Mouse (Mus musculus) heart, embryonic 14.5 days (tissue): ENCODE measurements around the gene Pld1. TPM values are rescaled to one million over a fixed set of nuclear protein-coding genes. Genes with fewer than 3 reads are reported as not detected.

Experiments used
- ATAC-seq: fragments of 200-750 bp; cut with Nextera tagmentation; 2 replicates; pipeline ENCODE4 v1.8.0; 2017; ENCODE audit warnings: low read depth, moderate TSS enrichment; ENCODE audit not compliant: insufficient number of reproducible peaks, insufficient read depth, low FRiP score
- H3K27ac ChIP-seq, 2 experiments: fragments of 200-500 bp in 1 of 2; fragments of 300-500 bp in 1 of 2; sonication (generic) in 1 of 2; replicated peaks in 1 of 2; 2 replicates each; pipeline ENCODE4 v1.5.1; 2012 to 2014; ENCODE audit warnings: low read depth in 2 of 2, low read length in 2 of 2, control low read depth in 1 of 2, mild to moderate bottlenecking in 1 of 2, mixed read lengths in 1 of 2; ENCODE audit not compliant: control insufficient read depth in 1 of 2, insufficient read depth in 1 of 2
- H3K27me3 ChIP-seq: fragments of 300-500 bp; sonication (generic); 2 replicates; pipeline ENCODE4 v1.6.1; 2014; ENCODE audit warnings: mild to moderate bottlenecking, low read length, control low read depth; ENCODE audit not compliant: control insufficient read depth, insufficient read depth
- H3K36me3 ChIP-seq: fragments of 300-500 bp; sonication (generic); 2 replicates; pipeline ENCODE4 v1.6.1; 2014; ENCODE audit warnings: mild to moderate bottlenecking, control low read depth, low read length, mixed read lengths; ENCODE audit not compliant: control insufficient read depth, insufficient read depth
- H3K4me1 ChIP-seq, 2 experiments: fragments of 200-500 bp in 1 of 2; fragments of 300-500 bp in 1 of 2; sonication (generic) in 1 of 2; 2 replicates each; pipeline ENCODE4 v1.6.1; 2012 to 2014; ENCODE audit warnings: low read length in 2 of 2, control low read depth in 1 of 2, mixed read lengths in 1 of 2; ENCODE audit not compliant: control insufficient read depth in 2 of 2, insufficient read depth in 2 of 2
- H3K4me2 ChIP-seq: fragments of 300-500 bp; sonication (generic); 2 replicates; pipeline ENCODE4 v1.6.1; 2014; ENCODE audit warnings: mild to moderate bottlenecking, low read length
- H3K4me3 ChIP-seq, 2 experiments: fragments of 200-500 bp in 1 of 2; fragments of 300-500 bp in 1 of 2; sonication (generic) in 1 of 2; 2 replicates each; pipeline ENCODE4 v1.5.1; 2012 to 2014; ENCODE audit warnings: low read length in 2 of 2, mild to moderate bottlenecking in 2 of 2, control low read depth in 1 of 2, low read depth in 1 of 2, moderate library complexity in 1 of 2; ENCODE audit not compliant: control insufficient read depth in 1 of 2, insufficient read depth in 1 of 2
- H3K9ac ChIP-seq: fragments of 300-500 bp; sonication (generic); 2 replicates; pipeline ENCODE4 v1.6.1; 2014; ENCODE audit warnings: mild to moderate bottlenecking, low read length
- H3K9me3 ChIP-seq: fragments of 300-500 bp; sonication (generic); 2 replicates; pipeline ENCODE4 v1.6.1; 2016; ENCODE audit warnings: low read length, control low read depth; ENCODE audit not compliant: control insufficient read depth
- WGBS: fragments of 180-500 bp; shearing (Covaris S2); extraction: QIAGEN DNeasy Blood & Tissue Kit; methylation state at CpG from one replicate; pipeline ENCODE4 v1.1.7; 2014; 5-methylcytosine and 5-hydroxymethylcytosine counted together
- polyA plus RNA-seq: library from polyadenylated mRNA; unstranded; fragments of >200 nt; fragmentation: Nextera tagmentation; extraction: Ambion mirVana; gene quantifications from 2 replicates; pipeline ENCODE4 v1.2.1, GENCODE M21; 2014

Pld1 gene
- polyA plus RNA-seq, 1 experiment from 2014 or later, result 9.0 TPM

DNA sequence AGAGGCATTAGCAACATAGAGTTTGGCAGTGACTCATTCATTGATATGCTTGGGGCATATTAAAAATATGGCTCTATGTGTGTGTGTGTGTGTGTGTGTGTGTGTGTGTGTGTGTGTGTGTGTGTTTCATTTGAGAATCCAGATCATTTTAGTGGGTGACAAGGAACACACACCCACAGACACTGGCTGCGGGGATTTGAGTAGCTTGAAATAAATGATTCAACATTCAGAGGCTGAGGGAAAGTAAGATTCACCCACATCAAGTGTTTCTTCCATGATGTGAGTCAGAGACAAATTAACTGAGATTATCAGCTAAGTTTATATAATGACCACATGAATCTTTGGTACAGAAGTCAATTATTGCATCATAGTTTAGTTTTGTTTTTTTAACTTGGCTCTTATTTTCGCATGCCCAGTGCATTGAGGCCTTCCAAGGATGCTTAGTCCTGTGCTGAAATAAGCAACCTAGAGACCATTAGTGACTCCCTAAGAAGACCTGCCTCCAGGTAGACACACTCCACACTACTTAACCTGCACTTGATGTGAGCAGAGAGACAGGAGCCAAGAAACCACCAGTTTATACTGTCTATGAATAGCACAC lies 211.3 kb downstream of the Pld1 start:
- H3K4me1 ChIP-seq, result no peaks in the 10 kb centered on the region
- H3K9me3 ChIP-seq, result 0 out of 2 replicates have a peak, but pooled peaks cover 2% of the 10 kb centered on the region
- H3K4me2 ChIP-seq, result no peak overlapping the region
- H3K9ac ChIP-seq, result no peak overlapping the region
- 97% methylated on average over 2 of the region's 2 CpGs for WGBS
- no peak for ATAC-seq
- no peak overlapping the region for H3K27ac ChIP-seq
- no peaks in the 10 kb centered on the region for H3K27me3 ChIP-seq
- H3K4me3 ChIP-seq, result no peak overlapping the region
- H3K36me3 ChIP-seq, result no peaks in the 10 kb centered on the region

DNA sequence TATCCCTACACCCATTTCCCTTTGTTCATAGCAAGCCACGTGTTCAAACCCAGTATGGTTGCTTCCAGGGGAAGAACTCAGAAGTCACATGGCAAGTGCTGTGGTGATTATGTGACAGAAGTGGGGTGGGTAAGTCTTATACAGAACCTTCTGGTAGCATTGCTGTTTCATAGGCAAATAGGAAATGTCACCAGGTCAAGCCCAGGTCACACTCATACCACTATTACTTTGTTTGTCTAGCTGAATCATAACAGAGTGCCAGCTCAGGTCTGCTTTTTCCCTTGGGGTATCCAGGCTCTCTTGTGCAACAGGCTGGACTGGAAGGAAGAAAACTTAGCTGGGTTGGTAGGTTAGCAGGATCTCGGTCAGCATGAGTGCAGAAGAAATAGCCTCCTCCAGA lies 219.5 kb downstream of the Pld1 start:
- Histone ChIP-seq H3K4me2 (no peak overlapping the region), H3K36me3 (no peaks in the 10 kb centered on the region), H3K9me3 (no peaks in the 10 kb centered on the region), H3K27ac (no peak overlapping the region), H3K9ac (no peak overlapping the region), H3K4me1 (no peaks in the 10 kb centered on the region), H3K4me3 (no peak overlapping the region), H3K27me3 (no peaks in the 10 kb centered on the region)
- no peak for ATAC-seq
- 85% methylated on average over 2 of the region's 2 CpGs for WGBS

DNA sequence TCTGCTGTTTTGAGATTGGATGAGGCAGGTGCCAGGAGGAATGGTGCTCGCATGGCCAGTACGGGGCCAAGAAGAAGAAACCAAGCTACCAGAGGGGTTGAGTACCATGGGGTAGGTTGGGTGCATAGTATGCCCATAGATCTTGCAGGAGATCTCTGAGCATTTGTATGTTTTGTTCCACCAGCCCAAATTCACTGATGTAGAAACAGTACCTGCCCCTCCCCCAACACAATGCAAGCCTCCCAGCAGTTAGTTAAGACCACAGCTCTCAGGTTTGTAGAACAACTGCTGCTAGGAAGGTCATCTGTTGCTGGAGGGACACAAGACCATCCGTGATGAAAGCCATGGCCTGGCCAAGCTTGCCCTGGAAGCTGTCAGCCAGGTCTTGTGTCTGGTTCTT lies 220.4 kb downstream of the Pld1 start:
- H3K36me3 ChIP-seq, result no peaks in the 10 kb centered on the region
- 90% methylated on average over 3 of the region's 3 CpGs for WGBS
- ATAC-seq, result no peak
- H3K27ac ChIP-seq, result no peak overlapping the region
- no peaks in the 10 kb centered on the region for H3K4me1 ChIP-seq
- no peaks in the 10 kb centered on the region for H3K9me3 ChIP-seq
- no peaks in the 10 kb centered on the region for H3K27me3 ChIP-seq
- H3K4me2 ChIP-seq, result no peak overlapping the region
- no peak overlapping the region for H3K9ac ChIP-seq
- no peak overlapping the region for H3K4me3 ChIP-seq

DNA sequence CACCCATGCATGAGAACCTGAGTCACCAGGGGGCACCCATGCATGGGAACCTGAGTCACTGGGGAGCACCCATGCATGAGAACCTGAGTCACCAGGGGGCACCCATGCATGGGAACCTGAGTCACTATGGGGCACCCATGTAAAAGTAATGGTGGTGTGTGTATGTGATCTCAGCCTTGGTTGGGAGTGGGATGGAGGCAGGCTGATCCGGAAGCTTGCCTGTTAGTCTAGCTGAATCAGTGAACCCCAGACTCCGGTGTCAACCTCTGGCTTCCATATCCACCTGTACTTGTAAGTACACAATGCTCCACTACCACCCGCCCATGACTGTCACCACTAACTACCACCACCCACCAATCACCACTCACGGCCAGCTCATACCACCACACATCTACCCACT lies 223.9 kb downstream of the Pld1 start:
- H3K9me3 ChIP-seq, result no peaks in the 10 kb centered on the region
- H3K9ac ChIP-seq, result no peak overlapping the region
- no peak for ATAC-seq
- no peak overlapping the region for H3K27ac ChIP-seq
- no peaks in the 10 kb centered on the region for H3K27me3 ChIP-seq
- H3K4me1 ChIP-seq, result no peaks in the 10 kb centered on the region
- no peak overlapping the region for H3K4me3 ChIP-seq
- 86% methylated on average over 4 of the region's 4 CpGs for WGBS
- H3K4me2 ChIP-seq, result no peak overlapping the region
- H3K36me3 ChIP-seq, result no peaks in the 10 kb centered on the region

DNA sequence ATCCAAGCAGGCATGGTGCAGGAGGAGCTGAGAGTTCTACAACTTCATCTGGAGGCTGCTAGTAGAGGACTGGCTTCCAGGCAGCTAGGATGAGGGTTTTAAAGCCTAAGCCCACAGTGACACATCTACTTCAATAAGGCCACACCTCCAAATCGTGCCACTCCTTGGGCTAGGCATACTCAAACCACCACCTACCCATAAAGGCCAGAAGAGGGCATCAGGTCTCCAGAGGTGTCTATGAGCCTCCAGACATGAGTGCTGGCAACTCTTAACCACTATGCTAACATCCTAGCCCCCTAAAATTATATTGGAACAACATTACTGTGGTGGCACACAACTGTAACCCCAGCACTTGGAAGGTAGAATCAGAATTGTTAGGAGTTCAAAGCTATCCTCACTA lies 226.2 kb downstream of the Pld1 start:
- no peak for ATAC-seq
- H3K27ac ChIP-seq, result no peak overlapping the region
- H3K36me3 ChIP-seq, result no peaks in the 10 kb centered on the region
- H3K27me3 ChIP-seq, result no peaks in the 10 kb centered on the region
- no peaks in the 10 kb centered on the region for H3K9me3 ChIP-seq
- H3K9ac ChIP-seq, result no peak overlapping the region
- WGBS, result 43% methylated on average over 1 of the region's 1 CpGs
- no peak overlapping the region for H3K4me3 ChIP-seq
- no peak overlapping the region for H3K4me2 ChIP-seq
- no peaks in the 10 kb centered on the region for H3K4me1 ChIP-seq

DNA sequence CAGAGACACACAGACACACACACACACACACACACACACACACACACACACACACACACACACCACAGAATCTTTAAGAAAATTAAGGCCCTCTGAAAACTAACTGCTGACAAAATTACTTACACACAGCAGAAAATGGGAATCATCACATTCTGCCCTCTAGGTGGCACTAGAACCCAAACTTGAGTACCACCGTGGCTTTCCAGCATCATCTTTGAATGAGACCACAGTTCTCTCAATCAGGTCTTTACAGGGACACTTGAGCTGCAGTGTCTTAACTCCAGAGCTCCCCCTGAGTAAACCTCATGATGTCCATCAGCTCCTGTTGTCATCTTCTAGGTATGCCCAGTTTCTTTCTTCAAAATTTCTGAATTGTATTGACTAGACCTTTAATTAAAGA lies 227.1 kb downstream of the Pld1 start:
- no peaks in the 10 kb centered on the region for H3K36me3 ChIP-seq
- WGBS, result 0% methylated on average over 1 of the region's 1 CpGs
- no peaks in the 10 kb centered on the region for H3K9me3 ChIP-seq
- no peak for ATAC-seq
- no peak overlapping the region for H3K9ac ChIP-seq
- no peak overlapping the region for H3K4me2 ChIP-seq
- H3K4me1 ChIP-seq, result peaks cover under 1% of the 10 kb centered on the region in 2 experiments; a peak in 2 of 4 replicates
- H3K27me3 ChIP-seq, result no peaks in the 10 kb centered on the region
- no peak overlapping the region for H3K27ac ChIP-seq
- H3K4me3 ChIP-seq, result no peak overlapping the region

DNA sequence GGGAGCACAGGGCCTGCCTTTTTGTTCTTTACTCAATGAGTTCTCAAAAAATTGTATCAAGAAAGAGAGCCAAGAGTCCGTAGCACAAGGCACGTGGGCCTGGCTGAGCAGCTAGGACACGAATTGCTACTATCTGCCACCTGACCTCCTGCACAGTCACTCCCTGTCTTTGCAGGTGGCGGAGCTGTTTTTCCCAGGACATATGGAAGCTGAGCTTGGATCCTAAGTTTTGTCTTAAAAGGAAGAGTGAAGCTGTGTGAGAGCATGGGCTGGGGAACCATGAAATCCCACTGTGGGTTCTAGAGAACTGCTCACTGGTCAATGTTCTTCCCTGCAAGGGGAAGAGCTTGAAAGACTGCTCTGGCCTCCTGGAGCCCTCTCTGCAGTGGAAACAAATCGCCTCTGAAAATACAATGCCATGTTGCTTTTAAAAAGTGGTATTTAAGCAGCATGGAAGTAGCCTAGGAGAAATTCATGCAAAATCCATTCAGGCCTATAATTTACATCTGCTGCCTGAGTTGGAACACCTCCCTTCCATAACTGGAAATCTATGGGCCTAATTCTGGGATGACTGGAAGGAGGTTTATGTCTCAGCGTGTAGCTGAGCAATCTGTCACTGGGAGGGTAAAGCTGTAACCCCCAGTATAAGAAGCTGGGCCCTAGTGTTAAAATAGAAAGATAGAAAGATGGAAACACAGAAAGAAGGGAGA lies 229.5 kb downstream of the Pld1 start:
- 86% methylated on average over 6 of the region's 6 CpGs for WGBS
- no peak overlapping the region for H3K4me3 ChIP-seq
- no peaks in the 10 kb centered on the region for H3K27me3 ChIP-seq
- H3K36me3 ChIP-seq, result no peaks in the 10 kb centered on the region
- no peak overlapping the region for H3K4me2 ChIP-seq
- H3K27ac ChIP-seq, result no peak overlapping the region
- peaks cover 7 to 12% of the 10 kb centered on the region in 2 experiments; a peak in 3 of 4 replicates for H3K4me1 ChIP-seq
- ATAC-seq, result no peak
- H3K9me3 ChIP-seq, result no peaks in the 10 kb centered on the region
- no peak overlapping the region for H3K9ac ChIP-seq
